Mouse (Mus musculus): ENCODE data around the gene Gm29094. TPM values are rescaled to one million over a fixed set of nuclear protein-coding genes. Genes with fewer than 3 reads are reported as not detected.
"Not testable (repeated sequence)": the region's sequence is repeated elsewhere in the genome, so short reads cannot be mapped to it uniquely, and the experiment has no call there.

Gm29094 gene
- polyA plus RNA-seq (2014; fragmentation: Nextera tagmentation; extraction: Ambion mirVana) = 0.36 TPM in 1 of 2 replicates, not detected in the other

GRCm38 (mm10) chr9:89198969-89199416, at the start of gene Gm29094, which contains the start of gene Bcl2a1b:
Gene Gm29094, plus strand, starts transcription at chr9:89199379.
Gene Bcl2a1b, plus strand, starts transcription at chr9:89199209.
- not testable (repeated sequence) for H3K4me2 ChIP-seq (ENCODE audit: low read depth, low read length); H3K9ac ChIP-seq (replicated peaks; ENCODE audit: low read length); ATAC-seq (replicated peaks; ENCODE audit: insufficient number of reproducible peaks, low FRiP score, low TSS enrichment, low read depth); H3K4me3 ChIP-seq (ENCODE audit: low read depth, low read length); H3K27ac ChIP-seq (replicated peaks; ENCODE audit: low read depth, low read length); H3K4me1 ChIP-seq (ENCODE audit: control insufficient read depth, insufficient read depth, low read length); H3K9me3 ChIP-seq (replicated peaks; ENCODE audit: control insufficient read depth, low read length); H3K36me3 ChIP-seq (replicated peaks; ENCODE audit: control insufficient read depth, insufficient read depth, low read depth, low read length); DNase-seq (ENCODE audit: low spot score); H3K27me3 ChIP-seq (ENCODE audit: control insufficient read depth, insufficient read depth, low read length)
- 91% methylated on average over 5 of the region's 5 CpGs for WGBS

DNA sequence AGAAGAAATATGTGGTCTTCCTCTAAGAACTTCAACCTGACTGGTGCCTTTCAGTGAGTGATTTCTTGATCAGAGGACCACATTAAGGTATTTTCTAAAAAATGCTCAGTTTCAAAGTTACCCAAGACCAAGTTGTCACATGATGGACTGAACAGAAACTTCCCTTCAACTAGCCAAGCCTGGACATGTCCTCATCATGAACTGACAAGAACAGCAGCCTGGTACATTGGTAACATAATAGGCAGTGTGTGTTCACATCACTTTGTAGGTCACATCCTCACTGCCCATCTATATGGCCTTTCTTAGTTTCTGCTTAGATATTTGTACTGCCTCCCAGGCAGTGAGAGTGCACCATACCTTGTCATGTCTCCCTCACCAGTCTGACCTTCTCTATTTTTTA, 26.6 kb upstream of the Gm29094 start:
- not testable (repeated sequence) for H3K27me3 ChIP-seq (ENCODE audit: control insufficient read depth, insufficient read depth, low read length); H3K36me3 ChIP-seq (replicated peaks; ENCODE audit: control insufficient read depth, insufficient read depth, low read depth, low read length); H3K4me3 ChIP-seq (ENCODE audit: low read depth, low read length); DNase-seq (ENCODE audit: low spot score); H3K4me2 ChIP-seq (ENCODE audit: low read depth, low read length); H3K27ac ChIP-seq (replicated peaks; ENCODE audit: low read depth, low read length); H3K9me3 ChIP-seq (replicated peaks; ENCODE audit: control insufficient read depth, low read length); H3K9ac ChIP-seq (replicated peaks; ENCODE audit: low read length); ATAC-seq (replicated peaks; ENCODE audit: insufficient number of reproducible peaks, low FRiP score, low TSS enrichment, low read depth); H3K4me1 ChIP-seq (ENCODE audit: control insufficient read depth, insufficient read depth, low read length)

GRCm38 (mm10) chr9:89178833-89179232, 20.3 kb upstream of the Gm29094 start:
- H3K4me1 ChIP-seq (ENCODE audit: control insufficient read depth, insufficient read depth, low read length); H3K9me3 ChIP-seq (replicated peaks; ENCODE audit: control insufficient read depth, low read length); H3K4me3 ChIP-seq (ENCODE audit: low read depth, low read length); H3K36me3 ChIP-seq (replicated peaks; ENCODE audit: control insufficient read depth, insufficient read depth, low read depth, low read length); H3K27me3 ChIP-seq (ENCODE audit: control insufficient read depth, insufficient read depth, low read length); ATAC-seq (replicated peaks; ENCODE audit: insufficient number of reproducible peaks, low FRiP score, low TSS enrichment, low read depth); H3K9ac ChIP-seq (replicated peaks; ENCODE audit: low read length); H3K4me2 ChIP-seq (ENCODE audit: low read depth, low read length); H3K27ac ChIP-seq (replicated peaks; ENCODE audit: low read depth, low read length): not testable (repeated sequence)
- WGBS = 34% methylated on average over 2 of the region's 3 CpGs
- DNase-seq (ENCODE audit: low spot score) = peak; percentile 2

GRCm38 (mm10) chr9:89179469-89179868, 19.7 kb upstream of the Gm29094 start:
- ATAC-seq (replicated peaks; ENCODE audit: insufficient number of reproducible peaks, low FRiP score, low TSS enrichment, low read depth); H3K27me3 ChIP-seq (ENCODE audit: control insufficient read depth, insufficient read depth, low read length); H3K27ac ChIP-seq (replicated peaks; ENCODE audit: low read depth, low read length); H3K4me3 ChIP-seq (ENCODE audit: low read depth, low read length); H3K4me1 ChIP-seq (ENCODE audit: control insufficient read depth, insufficient read depth, low read length); H3K36me3 ChIP-seq (replicated peaks; ENCODE audit: control insufficient read depth, insufficient read depth, low read depth, low read length); DNase-seq (ENCODE audit: low spot score); H3K4me2 ChIP-seq (ENCODE audit: low read depth, low read length); H3K9ac ChIP-seq (replicated peaks; ENCODE audit: low read length); H3K9me3 ChIP-seq (replicated peaks; ENCODE audit: control insufficient read depth, low read length): not testable (repeated sequence)
- 84% methylated on average over 2 of the region's 4 CpGs for WGBS

DNA sequence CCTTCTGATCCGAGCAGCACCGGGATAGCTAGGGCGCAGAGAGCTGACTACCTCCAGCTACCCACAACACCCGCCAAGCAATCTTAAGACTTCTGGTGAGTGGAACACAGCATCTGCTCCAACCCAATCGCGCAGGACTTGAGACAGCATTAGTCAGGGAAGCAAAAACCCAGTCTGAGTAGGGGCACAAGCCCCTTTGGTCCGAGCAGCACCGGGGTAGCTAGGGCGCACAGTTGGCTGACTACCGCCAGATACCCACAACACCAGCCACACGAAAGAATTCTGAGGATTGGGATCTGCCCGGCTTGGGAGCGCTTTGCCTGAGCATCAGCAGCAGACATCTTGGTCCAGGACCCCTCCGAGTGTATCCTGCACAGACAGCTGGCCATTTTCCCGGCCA, 12.2 kb upstream of the Gm29094 start:
- not testable (repeated sequence) for H3K4me1 ChIP-seq (ENCODE audit: control insufficient read depth, insufficient read depth, low read length); DNase-seq (ENCODE audit: low spot score); H3K4me3 ChIP-seq (ENCODE audit: low read depth, low read length); H3K4me2 ChIP-seq (ENCODE audit: low read depth, low read length); H3K27ac ChIP-seq (replicated peaks; ENCODE audit: low read depth, low read length); ATAC-seq (replicated peaks; ENCODE audit: insufficient number of reproducible peaks, low FRiP score, low TSS enrichment, low read depth); H3K36me3 ChIP-seq (replicated peaks; ENCODE audit: control insufficient read depth, insufficient read depth, low read depth, low read length); H3K9me3 ChIP-seq (replicated peaks; ENCODE audit: control insufficient read depth, low read length); H3K27me3 ChIP-seq (ENCODE audit: control insufficient read depth, insufficient read depth, low read length); H3K9ac ChIP-seq (replicated peaks; ENCODE audit: low read length)
- WGBS = 75% methylated on average over 15 of the region's 15 CpGs

DNA sequence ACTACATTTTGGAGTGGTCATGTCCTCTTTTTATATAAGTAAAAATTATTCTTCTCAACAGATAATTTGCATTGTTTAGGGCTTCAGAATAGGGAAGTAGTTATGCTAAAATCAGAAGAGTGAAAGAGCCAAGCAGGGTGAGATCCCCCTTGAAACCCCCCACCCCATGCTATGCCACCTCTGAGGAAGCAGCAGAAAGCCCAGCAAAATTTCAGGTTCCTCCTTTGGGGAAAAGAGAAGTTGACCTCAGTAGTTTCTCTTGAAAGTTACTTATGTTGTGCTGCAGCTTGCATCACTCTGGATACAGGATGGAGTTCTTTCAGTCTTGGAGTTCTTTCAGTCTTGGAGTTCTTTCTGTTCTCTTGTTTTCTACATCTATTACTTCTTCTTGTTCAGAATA, 3.7 kb upstream of the Gm29094 start:
- not testable (repeated sequence) for H3K4me3 ChIP-seq (ENCODE audit: low read depth, low read length); H3K4me1 ChIP-seq (ENCODE audit: control insufficient read depth, insufficient read depth, low read length); H3K4me2 ChIP-seq (ENCODE audit: low read depth, low read length); H3K27ac ChIP-seq (replicated peaks; ENCODE audit: low read depth, low read length); H3K27me3 ChIP-seq (ENCODE audit: control insufficient read depth, insufficient read depth, low read length); DNase-seq (ENCODE audit: low spot score); H3K36me3 ChIP-seq (replicated peaks; ENCODE audit: control insufficient read depth, insufficient read depth, low read depth, low read length); ATAC-seq (replicated peaks; ENCODE audit: insufficient number of reproducible peaks, low FRiP score, low TSS enrichment, low read depth); H3K9ac ChIP-seq (replicated peaks; ENCODE audit: low read length); H3K9me3 ChIP-seq (replicated peaks; ENCODE audit: control insufficient read depth, low read length)

DNA sequence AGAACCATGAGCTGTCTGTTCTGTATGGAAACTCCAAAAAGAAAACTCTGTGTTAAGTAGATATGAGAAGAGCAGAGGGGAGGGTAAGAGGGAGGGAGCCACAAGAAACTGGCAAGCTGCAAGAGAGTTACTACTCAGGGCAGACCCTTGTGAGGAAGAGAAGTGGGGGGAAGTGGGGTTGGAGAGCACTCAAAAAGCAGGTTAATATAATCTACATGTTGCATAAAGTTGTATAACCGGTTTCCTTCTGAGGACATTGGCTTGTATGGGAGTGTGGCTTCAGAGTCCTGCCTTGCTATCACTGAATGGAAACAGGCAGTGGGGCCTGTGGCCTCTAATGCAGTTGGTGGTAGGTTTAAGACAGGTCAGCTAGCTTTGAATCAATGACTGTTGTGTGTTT, 1.7 kb upstream of the Gm29094 start:
- H3K27me3 ChIP-seq (ENCODE audit: control insufficient read depth, insufficient read depth, low read length); H3K36me3 ChIP-seq (replicated peaks; ENCODE audit: control insufficient read depth, insufficient read depth, low read depth, low read length); ATAC-seq (replicated peaks; ENCODE audit: insufficient number of reproducible peaks, low FRiP score, low TSS enrichment, low read depth); H3K4me2 ChIP-seq (ENCODE audit: low read depth, low read length); H3K27ac ChIP-seq (replicated peaks; ENCODE audit: low read depth, low read length); H3K9me3 ChIP-seq (replicated peaks; ENCODE audit: control insufficient read depth, low read length); H3K9ac ChIP-seq (replicated peaks; ENCODE audit: low read length); DNase-seq (ENCODE audit: low spot score); H3K4me1 ChIP-seq (ENCODE audit: control insufficient read depth, insufficient read depth, low read length); H3K4me3 ChIP-seq (ENCODE audit: low read depth, low read length): not testable (repeated sequence)
- no CpG with 5 or more reads among the region's 1 CpGs for WGBS

DNA sequence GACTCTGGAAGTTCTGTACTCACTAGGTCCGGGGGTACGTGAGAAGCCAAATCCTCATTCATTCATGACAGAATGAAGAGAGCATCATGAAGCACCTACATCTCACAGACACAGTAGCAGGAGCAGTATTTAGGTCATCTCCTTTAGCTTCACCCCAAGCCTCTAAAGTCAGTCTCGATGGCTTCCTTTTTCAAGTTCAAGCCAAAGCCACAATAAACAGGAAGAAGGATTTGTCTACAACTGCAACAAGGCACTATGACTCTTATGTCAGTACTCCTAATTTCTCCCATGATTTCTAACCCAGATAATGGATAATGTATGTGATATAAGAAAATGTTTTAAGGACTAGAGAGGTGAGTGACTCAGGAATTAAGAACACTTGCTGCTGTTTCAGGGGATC, 830 bp upstream of the Gm29094 start:
- not testable (repeated sequence) for H3K4me3 ChIP-seq (ENCODE audit: low read depth, low read length); H3K9ac ChIP-seq (replicated peaks; ENCODE audit: low read length); H3K9me3 ChIP-seq (replicated peaks; ENCODE audit: control insufficient read depth, low read length); H3K36me3 ChIP-seq (replicated peaks; ENCODE audit: control insufficient read depth, insufficient read depth, low read depth, low read length); DNase-seq (ENCODE audit: low spot score); ATAC-seq (replicated peaks; ENCODE audit: insufficient number of reproducible peaks, low FRiP score, low TSS enrichment, low read depth); H3K4me2 ChIP-seq (ENCODE audit: low read depth, low read length); H3K27me3 ChIP-seq (ENCODE audit: control insufficient read depth, insufficient read depth, low read length); H3K4me1 ChIP-seq (ENCODE audit: control insufficient read depth, insufficient read depth, low read length); H3K27ac ChIP-seq (replicated peaks; ENCODE audit: low read depth, low read length)
- WGBS = 88% methylated on average over 3 of the region's 3 CpGs

All from embryonic facial prominence, embryonic 11.5 days (tissue).